Mouse (Mus musculus) stomach, embryonic 14.5 days (tissue): ENCODE data around the gene Ccer2. TPM values are rescaled to one million over a fixed set of nuclear protein-coding genes. Genes with fewer than 3 reads are reported as not detected.

Experiments used
- ATAC-seq: fragments of 200-750 bp; cut with Nextera tagmentation; 2 replicates; pipeline ENCODE4 v1.8.0; 2017; ENCODE audit warnings: low read depth, moderate TSS enrichment; ENCODE audit not compliant: insufficient number of reproducible peaks, insufficient read depth, low FRiP score
- H3K27ac ChIP-seq: fragments of 300-500 bp; sonication (generic); 2 replicates; pipeline ENCODE4 v1.5.1; 2014; ENCODE audit warnings: mild to moderate bottlenecking, low read length, moderate library complexity, mixed read lengths
- H3K27me3 ChIP-seq: fragments of 300-500 bp; sonication (generic); 2 replicates; pipeline ENCODE4 v1.6.1; 2014; ENCODE audit warnings: low read length, control low read depth, mixed read lengths; ENCODE audit not compliant: control insufficient read depth, insufficient read depth
- H3K36me3 ChIP-seq: fragments of 300-500 bp; sonication (generic); 2 replicates; pipeline ENCODE4 v1.6.1; 2014; ENCODE audit warnings: mild to moderate bottlenecking, control low read depth, low read length, moderate library complexity, mixed read lengths; ENCODE audit not compliant: control insufficient read depth, insufficient read depth
- H3K4me1 ChIP-seq: fragments of 300-500 bp; sonication (generic); 2 replicates; pipeline ENCODE4 v1.6.1; 2014; ENCODE audit warnings: low read length, control low read depth, mixed read lengths; ENCODE audit not compliant: control insufficient read depth, insufficient read depth
- H3K4me2 ChIP-seq: fragments of 300-500 bp; sonication (generic); replicated peaks from 2 replicates; pipeline ENCODE4 v1.6.1; 2014; ENCODE audit warnings: low read depth, low read length, control low read depth
- H3K4me3 ChIP-seq: fragments of 300-500 bp; sonication (generic); 2 replicates; pipeline ENCODE4 v1.5.1; 2014; ENCODE audit warnings: low read depth, low read length, control low read depth
- H3K9ac ChIP-seq: fragments of 300-500 bp; sonication (generic); replicated peaks from 2 replicates; pipeline ENCODE4 v1.6.1; 2014; ENCODE audit warnings: low read depth, mild to moderate bottlenecking, control low read depth, low read length, moderate library complexity, mixed read lengths
- H3K9me3 ChIP-seq: fragments of 300-500 bp; sonication (generic); 2 replicates; pipeline ENCODE4 v1.6.1; 2016; ENCODE audit warnings: low read depth, low read length, control low read depth; ENCODE audit not compliant: control insufficient read depth
- WGBS: fragments of 180-500 bp; shearing (Covaris S2); extraction: QIAGEN DNeasy Blood & Tissue Kit; methylation state at CpG from one replicate; pipeline ENCODE4 v1.1.7; 2014; 5-methylcytosine and 5-hydroxymethylcytosine counted together
- polyA plus RNA-seq: library from polyadenylated mRNA; unstranded; fragments of >200 nt; fragmentation: Nextera tagmentation; extraction: Ambion mirVana; gene quantifications from 2 replicates; pipeline ENCODE4 v1.2.1, GENCODE M21; 2014

Ccer2 gene
- polyA plus RNA-seq, 1 experiment from 2014 or later: not detected

DNA sequence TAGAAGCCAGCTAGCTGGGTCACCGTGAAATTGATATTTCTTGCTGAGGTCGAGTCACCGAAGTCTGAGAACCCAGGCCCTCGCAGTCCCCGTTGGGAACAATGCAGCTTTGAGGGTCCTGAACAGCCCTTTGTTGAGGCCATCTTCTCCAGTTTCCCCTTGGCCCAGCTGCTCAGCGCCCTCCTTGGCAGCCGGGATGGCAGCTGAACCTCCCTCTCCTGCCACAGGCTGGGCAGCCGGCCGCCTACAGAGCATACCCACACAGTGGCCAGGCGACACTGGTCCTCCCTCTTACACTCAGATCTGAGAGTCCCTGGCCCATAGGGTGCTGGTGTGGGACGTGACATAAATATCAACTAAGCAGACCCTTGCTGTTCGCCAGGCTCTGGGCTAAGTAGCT lies 18.2 kb downstream of the Ccer2 start:
- H3K27ac ChIP-seq: no peak overlapping the region
- no peak for ATAC-seq

DNA sequence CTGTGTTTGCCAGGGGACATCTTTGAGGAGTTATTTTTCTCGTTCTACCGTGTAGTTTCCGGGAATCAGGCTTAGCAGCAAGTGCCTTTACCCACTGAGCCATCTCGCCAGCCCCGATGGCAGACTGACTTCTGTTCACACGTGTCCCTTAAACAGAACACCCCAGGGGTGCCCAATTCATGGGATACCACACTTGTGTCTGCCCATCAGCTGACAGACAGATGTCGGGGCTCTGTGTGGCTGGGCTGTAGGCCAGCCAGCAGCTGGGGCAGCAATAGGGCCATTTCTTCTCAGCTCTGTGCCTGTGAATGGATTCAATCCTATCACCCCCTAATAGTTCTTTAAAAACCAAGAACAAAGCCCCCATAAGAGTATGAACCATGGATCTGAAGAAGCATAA lies 19.2 kb downstream of the Ccer2 start:
- Histone ChIP-seq H3K36me3 (peaks cover 10% of the 10 kb centered on the region), H3K9ac (no peak overlapping the region), H3K4me2 (no peak overlapping the region), H3K27me3 (no peaks in the 10 kb centered on the region), H3K9me3 (no peaks in the 10 kb centered on the region), H3K4me1 (peaks cover under 1% of the 10 kb centered on the region; the same call in 1 of the 2 replicates), H3K4me3 (no peak overlapping the region), H3K27ac (no peak overlapping the region)
- ATAC-seq: no peak
- WGBS: 86% methylated on average over 7 of the region's 7 CpGs

More for the DNA sequence above, 18.2 kb downstream of the Ccer2 start:
- H3K4me3 ChIP-seq: no peak overlapping the region
- H3K4me2 ChIP-seq: no peak overlapping the region
- 86% methylated on average over 12 of the region's 12 CpGs for WGBS
- H3K9me3 ChIP-seq: no peaks in the 10 kb centered on the region
- H3K4me1 ChIP-seq: no peaks in the 10 kb centered on the region
- no peaks in the 10 kb centered on the region for H3K27me3 ChIP-seq
- H3K36me3 ChIP-seq: peaks cover 10% of the 10 kb centered on the region
- H3K9ac ChIP-seq: no peak overlapping the region

DNA sequence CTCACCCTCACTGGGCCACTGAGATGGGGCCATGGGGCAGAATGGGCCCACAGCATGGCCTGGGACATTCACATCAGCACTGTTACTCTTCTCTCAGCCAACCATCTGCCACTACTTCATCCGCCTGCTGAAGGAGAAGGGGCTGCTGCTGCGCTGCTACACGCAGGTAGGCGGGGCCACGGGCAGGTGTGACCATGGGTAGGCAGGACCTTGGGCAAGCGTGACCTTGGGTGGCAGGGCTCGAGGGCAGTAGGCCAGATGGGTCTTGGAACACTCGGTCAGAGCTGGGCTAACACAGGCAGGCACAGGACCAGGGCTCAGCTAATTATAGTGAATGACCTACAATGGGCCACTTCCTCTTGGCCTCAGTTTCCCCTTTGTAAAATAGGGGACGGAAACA lies 22.9 kb downstream of the Ccer2 start:
- Histone ChIP-seq H3K27me3 (no peaks in the 10 kb centered on the region), H3K4me3 (no peak overlapping the region), H3K9me3 (no peaks in the 10 kb centered on the region), H3K36me3 (peaks cover 9% of the 10 kb centered on the region), H3K27ac (no peak overlapping the region), H3K9ac (no peak overlapping the region), H3K4me2 (no peak overlapping the region), H3K4me1 (peaks cover 5% of the 10 kb centered on the region; the same call in 1 of the 2 replicates)
- no peak for ATAC-seq
- WGBS: 77% methylated on average over 9 of the region's 9 CpGs

DNA sequence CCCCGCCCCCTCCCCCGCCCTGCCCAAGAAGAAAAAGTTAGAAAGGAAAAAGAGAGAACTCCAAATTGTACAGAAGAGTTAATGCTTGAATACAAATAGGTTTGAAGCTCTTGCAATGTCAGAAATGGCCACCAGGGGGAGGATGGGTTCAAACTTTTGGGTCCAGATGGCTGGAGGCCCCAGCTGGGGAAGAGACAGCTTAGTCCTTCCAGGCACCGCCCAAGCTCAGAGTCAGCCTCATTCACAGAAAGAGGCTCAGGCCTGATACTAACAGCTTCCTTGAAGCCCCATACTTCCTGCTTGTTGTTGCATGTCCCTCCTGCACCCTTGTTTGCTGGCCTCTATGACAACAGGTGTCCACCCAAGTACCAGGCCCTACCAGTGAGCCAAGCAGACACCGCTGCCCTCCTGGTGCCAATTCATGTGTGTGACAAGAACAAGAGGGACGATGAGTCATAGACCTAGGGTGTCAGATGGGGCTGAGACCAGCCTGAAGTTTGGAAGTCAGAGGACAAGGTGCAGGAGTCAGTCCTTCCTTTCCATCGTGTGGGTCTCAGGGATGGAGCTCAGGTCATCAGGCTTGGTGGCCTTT lies 24.2 kb downstream of the Ccer2 start:
- ATAC-seq: peak; percentile 70; the same call in 1 of the 2 replicates
- no peak overlapping the region for H3K9ac ChIP-seq

DNA sequence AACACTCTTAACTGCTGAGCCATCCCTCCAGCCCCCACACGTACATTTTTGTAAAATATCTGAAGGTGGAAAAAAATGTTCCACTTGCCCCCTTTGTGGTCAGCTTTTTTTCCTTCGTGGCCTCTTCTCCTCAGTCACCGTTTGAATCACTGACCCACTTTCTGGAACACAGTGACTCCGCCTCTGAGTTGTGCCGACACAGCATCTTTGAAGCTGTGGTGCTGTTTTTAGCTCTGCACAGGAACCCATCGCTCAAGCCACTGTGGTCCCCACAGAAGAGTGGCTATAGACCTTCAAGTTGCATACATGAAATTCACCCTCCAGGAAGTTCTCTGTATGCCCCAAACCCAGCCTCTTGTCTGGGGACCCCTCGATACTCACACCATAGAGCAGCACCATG lies 24.9 kb downstream of the Ccer2 start:
- WGBS: 76% methylated on average over 7 of the region's 7 CpGs
- H3K4me2 ChIP-seq: no peak overlapping the region
- ATAC-seq: no peak
- H3K27me3 ChIP-seq: no peaks in the 10 kb centered on the region
- peaks cover 5% of the 10 kb centered on the region; the same call in 1 of the 2 replicates for H3K4me1 ChIP-seq
- H3K9me3 ChIP-seq: no peaks in the 10 kb centered on the region
- H3K27ac ChIP-seq: no peak overlapping the region; the same call in 1 of the 2 replicates
- peaks cover 12% of the 10 kb centered on the region for H3K36me3 ChIP-seq
- no peak overlapping the region for H3K4me3 ChIP-seq
- no peak overlapping the region for H3K9ac ChIP-seq

More for the DNA sequence above, 24.2 kb downstream of the Ccer2 start:
- Histone ChIP-seq H3K27me3 (no peaks in the 10 kb centered on the region), H3K4me3 (no peak overlapping the region), H3K9me3 (no peaks in the 10 kb centered on the region), H3K4me2 (no peak overlapping the region), H3K36me3 (peaks cover 12% of the 10 kb centered on the region), H3K4me1 (peaks cover 5% of the 10 kb centered on the region; the same call in 1 of the 2 replicates), H3K27ac (peak overlapping the region; percentile 55; the same call in 1 of the 2 replicates)
- WGBS: 39% methylated on average over 6 of the region's 6 CpGs

DNA sequence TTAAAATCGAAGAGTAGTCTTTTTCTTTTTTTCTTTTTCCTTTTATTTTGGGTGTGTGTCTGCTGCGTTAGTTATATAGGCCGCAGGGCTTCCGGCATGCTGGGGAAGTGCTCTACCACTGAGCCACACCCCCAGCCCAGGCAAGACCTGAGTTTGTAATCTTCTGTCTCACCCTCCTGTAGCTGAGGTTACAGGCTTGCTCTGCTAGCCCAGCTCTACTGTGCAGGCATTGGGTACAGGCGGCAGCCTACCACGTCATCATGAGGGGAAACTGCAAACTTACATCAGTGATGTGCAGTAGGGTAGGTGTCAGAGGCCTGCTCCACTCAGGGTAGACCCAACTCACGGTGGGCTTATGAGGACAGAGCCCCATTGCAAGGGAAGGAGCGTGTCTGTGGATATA lies 25.3 kb downstream of the Ccer2 start:
- no peaks in the 10 kb centered on the region for H3K9me3 ChIP-seq
- no peak overlapping the region for H3K27ac ChIP-seq
- H3K4me2 ChIP-seq: no peak overlapping the region
- no peak overlapping the region for H3K9ac ChIP-seq
- no peaks in the 10 kb centered on the region for H3K27me3 ChIP-seq
- no peak for ATAC-seq
- no peak overlapping the region for H3K4me3 ChIP-seq
- peaks cover 5% of the 10 kb centered on the region; the same call in 1 of the 2 replicates for H3K4me1 ChIP-seq
- peaks cover 15% of the 10 kb centered on the region for H3K36me3 ChIP-seq
- WGBS: 90% methylated on average over 8 of the region's 8 CpGs

DNA sequence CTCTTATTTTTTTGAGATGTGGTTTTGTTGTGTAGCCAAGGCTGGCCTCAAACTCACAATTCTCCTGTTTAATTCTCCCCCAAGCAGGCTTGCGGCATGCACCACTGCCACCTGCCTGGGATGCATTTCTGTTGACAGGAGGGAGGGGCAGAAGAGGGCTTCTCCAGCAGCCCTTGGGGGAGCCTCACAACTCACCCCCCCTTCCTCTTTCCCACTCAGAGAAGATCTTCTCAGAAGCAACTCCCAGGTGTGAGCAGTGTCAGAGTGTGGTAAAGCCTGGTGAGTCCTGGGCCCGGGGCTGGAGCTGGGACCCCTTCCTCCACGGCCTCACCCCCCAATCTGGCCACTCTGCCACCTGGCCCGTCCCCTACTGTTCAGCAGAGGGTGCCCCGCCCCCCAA lies 29.2 kb downstream of the Ccer2 start:
- WGBS: 77% methylated on average over 5 of the region's 5 CpGs
- Histone ChIP-seq H3K9me3 (no peaks in the 10 kb centered on the region), H3K9ac (no peak overlapping the region), H3K4me1 (peaks cover 18% of the 10 kb centered on the region), H3K27ac (no peak overlapping the region), H3K4me2 (no peak overlapping the region), H3K27me3 (no peaks in the 10 kb centered on the region), H3K4me3 (no peak overlapping the region), H3K36me3 (peaks cover 8% of the 10 kb centered on the region)
- no peak for ATAC-seq

DNA sequence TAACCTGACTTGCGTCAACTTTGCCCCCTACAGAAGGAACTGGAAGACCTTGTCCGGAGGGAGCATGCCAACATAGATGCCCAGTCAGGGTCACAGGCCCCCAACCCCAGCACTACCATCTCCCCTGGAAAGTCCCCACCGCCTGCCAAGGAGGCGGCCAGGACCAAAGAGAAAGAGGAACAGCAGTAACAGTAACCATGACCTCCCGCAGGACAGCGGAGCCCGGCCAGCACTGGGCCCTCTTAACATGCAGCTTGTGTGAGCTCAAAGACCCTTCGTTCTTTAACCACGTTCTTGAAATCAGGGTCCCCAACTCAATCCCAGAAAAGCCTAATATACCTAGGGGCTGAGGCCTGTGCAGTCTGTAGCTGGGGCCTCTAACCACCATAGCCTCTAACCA lies 31.9 kb downstream of the Ccer2 start:
- H3K4me3 ChIP-seq: no peak overlapping the region
- no peak overlapping the region for H3K27ac ChIP-seq
- WGBS: 95% methylated on average over 9 of the region's 9 CpGs
- peaks cover 19% of the 10 kb centered on the region for H3K4me1 ChIP-seq
- H3K36me3 ChIP-seq: peaks cover 8% of the 10 kb centered on the region
- ATAC-seq: no peak
- no peak overlapping the region for H3K4me2 ChIP-seq
- H3K9ac ChIP-seq: no peak overlapping the region
- H3K27me3 ChIP-seq: no peaks in the 10 kb centered on the region
- H3K9me3 ChIP-seq: no peaks in the 10 kb centered on the region
